Mouse (Mus musculus) hindbrain, embryonic 13.5 days (tissue): ENCODE measurements around the gene Dnaja1. TPM values are rescaled to one million over a fixed set of nuclear protein-coding genes. Genes with fewer than 3 reads are reported as not detected.

ENCODE experiments used
- ATAC-seq: fragments of 200-750 bp; cut with Nextera tagmentation; 2 replicates; pipeline ENCODE4 v1.8.0; 2017; ENCODE audit warnings: moderate TSS enrichment; ENCODE audit not compliant: low FRiP score
- H3K27ac ChIP-seq: fragments of 300-500 bp; sonication (generic); 2 replicates; pipeline ENCODE4 v1.5.1; 2015; ENCODE audit warnings: inconsistent platforms, mild to moderate bottlenecking, moderate library complexity
- H3K27me3 ChIP-seq: fragments of 300-500 bp; sonication (generic); 2 replicates; pipeline ENCODE4 v1.6.1; 2015; ENCODE audit warnings: mild to moderate bottlenecking, inconsistent platforms
- H3K36me3 ChIP-seq: fragments of 300-500 bp; sonication (generic); 2 replicates; pipeline ENCODE4 v1.6.1; 2015; ENCODE audit warnings: mild to moderate bottlenecking, inconsistent platforms
- H3K4me1 ChIP-seq: fragments of 300-500 bp; sonication (generic); replicated peaks from 2 replicates; pipeline ENCODE4 v1.6.1; 2015; ENCODE audit warnings: inconsistent platforms
- H3K4me2 ChIP-seq: fragments of 300-500 bp; sonication (generic); 2 replicates; pipeline ENCODE4 v1.6.1; 2015; ENCODE audit warnings: inconsistent platforms, mild to moderate bottlenecking, moderate library complexity
- H3K4me3 ChIP-seq: fragments of 300-500 bp; sonication (generic); 2 replicates; pipeline ENCODE4 v1.5.1; 2015; ENCODE audit warnings: mild to moderate bottlenecking, inconsistent platforms
- H3K9ac ChIP-seq: fragments of 300-500 bp; sonication (generic); 2 replicates; pipeline ENCODE4 v1.6.1; 2015; ENCODE audit warnings: mild to moderate bottlenecking, inconsistent platforms
- H3K9me3 ChIP-seq: fragments of 300-500 bp; sonication (generic); 2 replicates; pipeline ENCODE4 v1.6.1; 2016; ENCODE audit warnings: inconsistent platforms
- WGBS: fragments of 180-500 bp; shearing (Covaris S2); methylation state at CpG from one replicate; pipeline ENCODE4 v1.1.7; 2015; 5-methylcytosine and 5-hydroxymethylcytosine counted together
- polyA plus RNA-seq: library from polyadenylated mRNA; unstranded; fragments of >200 nt; fragmentation: Nextera tagmentation; extraction: Ambion mirVana; gene quantifications from 2 replicates; pipeline ENCODE4 v1.2.1, GENCODE M21; 2015

Dnaja1 gene
- polyA plus RNA-seq: 792 and 817 TPM in 2 replicates

- Histone ChIP-seq H3K27me3 (no peaks in the 10 kb centered on the region), H3K9me3 (no peaks in the 10 kb centered on the region), H3K4me1 (peaks cover 46% of the 10 kb centered on the region), H3K9ac (peak within 1 kb of the TSS; percentile 98), H3K27ac (peak within 1 kb of the TSS; percentile 100), H3K4me2 (peak within 1 kb of the TSS; percentile 81), H3K4me3 (peak within 1 kb of the TSS; percentile 85), H3K36me3 (peaks cover 25% of the 10 kb centered on the region)
- peak; percentile 94 for ATAC-seq
- WGBS: under 1% methylated on average over 54 of the region's 54 CpGs
These were observed at the start of gene Dnaja1 for GRCm38 (mm10) chr4:40722011-40722666. Gene Dnaja1 (plus strand): TSS chr4:40722150.

- Histone ChIP-seq H3K4me1 (peaks cover 12% of the 10 kb centered on the region), H3K27me3 (0 out of 2 replicates have a peak, but pooled peaks cover 2% of the 10 kb centered on the region), H3K4me3 (no peak overlapping the region), H3K9me3 (no peaks in the 10 kb centered on the region), H3K4me2 (no peak overlapping the region), H3K9ac (no peak overlapping the region), H3K27ac (no peak overlapping the region), H3K36me3 (no peaks in the 10 kb centered on the region)
- ATAC-seq: no peak
- 93% methylated on average over 5 of the region's 5 CpGs for WGBS
These were observed 48.4 kb upstream of the Dnaja1 start for GRCm38 (mm10) chr4:40673526-40673925.

GRCm38 (mm10) chr4:40676338-40676737 is 45.6 kb upstream of the Dnaja1 start:
- ATAC-seq: no peak
- Histone ChIP-seq H3K4me1 (peaks cover 12% of the 10 kb centered on the region), H3K27ac (no peak overlapping the region), H3K4me3 (no peak overlapping the region), H3K27me3 (0 out of 2 replicates have a peak, but pooled peaks cover 2% of the 10 kb centered on the region), H3K9me3 (no peaks in the 10 kb centered on the region), H3K4me2 (peak overlapping the region; percentile 43), H3K9ac (peak overlapping the region; percentile 13; the same call in 1 of the 2 replicates), H3K36me3 (no peaks in the 10 kb centered on the region)
- WGBS: 19% methylated on average over 14 of the region's 14 CpGs

- Histone ChIP-seq H3K4me3 (no peak overlapping the region), H3K27ac (no peak overlapping the region), H3K4me1 (peaks cover 12% of the 10 kb centered on the region), H3K27me3 (0 out of 2 replicates have a peak, but pooled peaks cover 2% of the 10 kb centered on the region), H3K36me3 (no peaks in the 10 kb centered on the region), H3K9ac (no peak overlapping the region), H3K4me2 (no peak overlapping the region), H3K9me3 (no peaks in the 10 kb centered on the region)
- WGBS: 49% methylated on average over 5 of the region's 5 CpGs
- peak; percentile 29 for ATAC-seq
These were observed 44.8 kb upstream of the Dnaja1 start for GRCm38 (mm10) chr4:40677132-40677531.

- Histone ChIP-seq H3K27me3 (0 out of 2 replicates have a peak, but pooled peaks cover 2% of the 10 kb centered on the region), H3K4me1 (peaks cover 12% of the 10 kb centered on the region)
These were observed 41.6 kb upstream of the Dnaja1 start for GRCm38 (mm10) chr4:40680250-40680860.

GRCm38 (mm10) chr4:40681908-40682307 is 40.0 kb upstream of the Dnaja1 start:
- no peaks in the 10 kb centered on the region for H3K27me3 ChIP-seq
- ATAC-seq: no peak
- peaks cover 3% of the 10 kb centered on the region for H3K4me1 ChIP-seq
- 30% methylated on average over 3 of the region's 3 CpGs for WGBS
- no peak overlapping the region for H3K27ac ChIP-seq
- H3K36me3 ChIP-seq: peaks cover 29% of the 10 kb centered on the region
- H3K9ac ChIP-seq: no peak overlapping the region
- H3K4me3 ChIP-seq: no peak overlapping the region
- no peak overlapping the region for H3K4me2 ChIP-seq
- H3K9me3 ChIP-seq: no peaks in the 10 kb centered on the region

More at GRCm38 (mm10) chr4:40680250-40680860, 41.6 kb upstream of the Dnaja1 start:
- 53% methylated on average over 5 of the region's 5 CpGs for WGBS
- no peak for ATAC-seq
- no peak overlapping the region for H3K27ac ChIP-seq
- no peak overlapping the region for H3K4me2 ChIP-seq
- H3K9me3 ChIP-seq: no peaks in the 10 kb centered on the region
- H3K9ac ChIP-seq: no peak overlapping the region
- H3K4me3 ChIP-seq: no peak overlapping the region
- H3K36me3 ChIP-seq: peaks cover 13% of the 10 kb centered on the region

- Histone ChIP-seq H3K9me3 (no peaks in the 10 kb centered on the region), H3K27ac (no peak overlapping the region), H3K4me3 (no peak overlapping the region), H3K9ac (no peak overlapping the region), H3K36me3 (peaks cover 33% of the 10 kb centered on the region), H3K4me1 (no peaks in the 10 kb centered on the region), H3K4me2 (no peak overlapping the region), H3K27me3 (no peaks in the 10 kb centered on the region)
- no peak for ATAC-seq
- 88% methylated on average over 5 of the region's 5 CpGs for WGBS
These were observed 39.6 kb upstream of the Dnaja1 start for GRCm38 (mm10) chr4:40682359-40682758.

- Histone ChIP-seq H3K4me3 (no peak overlapping the region), H3K4me1 (no peaks in the 10 kb centered on the region), H3K9me3 (no peaks in the 10 kb centered on the region), H3K27ac (no peak overlapping the region), H3K27me3 (no peaks in the 10 kb centered on the region), H3K9ac (no peak overlapping the region), H3K36me3 (peaks cover 40% of the 10 kb centered on the region), H3K4me2 (no peak overlapping the region)
- ATAC-seq: no peak
- 90% methylated on average over 2 of the region's 2 CpGs for WGBS
These were observed 38.6 kb upstream of the Dnaja1 start for GRCm38 (mm10) chr4:40683306-40683705.

GRCm38 (mm10) chr4:40691100-40691499 is 30.9 kb upstream of the Dnaja1 start:
- ATAC-seq: no peak
- whole genome bisulfite sequencing: 90% methylated on average over 11 of the region's 11 CpGs
- H3K36me3 ChIP-seq: peaks cover 81% of the 10 kb centered on the region

GRCm38 (mm10) chr4:40697059-40697458 is 24.9 kb upstream of the Dnaja1 start:
- H3K27ac ChIP-seq: no peak overlapping the region
- H3K9me3 ChIP-seq: no peaks in the 10 kb centered on the region
- no peak overlapping the region for H3K9ac ChIP-seq
- peaks cover 47% of the 10 kb centered on the region for H3K36me3 ChIP-seq
- no peak overlapping the region for H3K4me3 ChIP-seq
- no peak overlapping the region for H3K4me2 ChIP-seq
- peaks cover 23% of the 10 kb centered on the region for H3K4me1 ChIP-seq
- 86% methylated on average over 7 of the region's 7 CpGs for WGBS
- ATAC-seq: no peak
- no peaks in the 10 kb centered on the region for H3K27me3 ChIP-seq

More at GRCm38 (mm10) chr4:40691100-40691499, 30.9 kb upstream of the Dnaja1 start:
- no peak overlapping the region for H3K4me2 ChIP-seq
- no peak overlapping the region for H3K4me3 ChIP-seq
- no peaks in the 10 kb centered on the region for H3K9me3 ChIP-seq
- no peaks in the 10 kb centered on the region for H3K4me1 ChIP-seq
- H3K27ac ChIP-seq: no peak overlapping the region
- no peaks in the 10 kb centered on the region for H3K27me3 ChIP-seq
- no peak overlapping the region for H3K9ac ChIP-seq

- H3K9ac ChIP-seq: peak overlapping the region; percentile 24; the same call in 1 of the 2 replicates
- no peak for ATAC-seq
- H3K27me3 ChIP-seq: no peaks in the 10 kb centered on the region
- peaks cover 35% of the 10 kb centered on the region for H3K4me1 ChIP-seq
- H3K36me3 ChIP-seq: peaks cover 19% of the 10 kb centered on the region
- no peak overlapping the region for H3K4me2 ChIP-seq
- no peak overlapping the region for H3K27ac ChIP-seq
- no peak overlapping the region for H3K4me3 ChIP-seq
- no peaks in the 10 kb centered on the region for H3K9me3 ChIP-seq
- WGBS: 87% methylated on average over 8 of the region's 8 CpGs
These were observed 21.7 kb upstream of the Dnaja1 start for GRCm38 (mm10) chr4:40700216-40700615.

- peak overlapping the region; percentile 97; the same call in 1 of the 2 replicates for H3K27ac ChIP-seq
- H3K4me2 ChIP-seq: peak overlapping the region; percentile 89
- H3K36me3 ChIP-seq: peaks cover 3% of the 10 kb centered on the region
- peak overlapping the region; percentile 74 for H3K9ac ChIP-seq
- H3K4me3 ChIP-seq: peak overlapping the region; percentile 52
- no peaks in the 10 kb centered on the region for H3K27me3 ChIP-seq
- no peak for ATAC-seq
- no peaks in the 10 kb centered on the region for H3K9me3 ChIP-seq
- 91% methylated on average over 3 of the region's 3 CpGs for WGBS
- peaks cover 35% of the 10 kb centered on the region for H3K4me1 ChIP-seq
These were observed 20.2 kb upstream of the Dnaja1 start for GRCm38 (mm10) chr4:40701796-40702195.
